Mouse (Mus musculus): ENCODE results near the gene Crot.
"Not testable (repeated sequence)": the region's sequence is repeated elsewhere in the genome, so short reads cannot be mapped to it uniquely, and the experiment has no call there.

The Crot gene

DNA sequence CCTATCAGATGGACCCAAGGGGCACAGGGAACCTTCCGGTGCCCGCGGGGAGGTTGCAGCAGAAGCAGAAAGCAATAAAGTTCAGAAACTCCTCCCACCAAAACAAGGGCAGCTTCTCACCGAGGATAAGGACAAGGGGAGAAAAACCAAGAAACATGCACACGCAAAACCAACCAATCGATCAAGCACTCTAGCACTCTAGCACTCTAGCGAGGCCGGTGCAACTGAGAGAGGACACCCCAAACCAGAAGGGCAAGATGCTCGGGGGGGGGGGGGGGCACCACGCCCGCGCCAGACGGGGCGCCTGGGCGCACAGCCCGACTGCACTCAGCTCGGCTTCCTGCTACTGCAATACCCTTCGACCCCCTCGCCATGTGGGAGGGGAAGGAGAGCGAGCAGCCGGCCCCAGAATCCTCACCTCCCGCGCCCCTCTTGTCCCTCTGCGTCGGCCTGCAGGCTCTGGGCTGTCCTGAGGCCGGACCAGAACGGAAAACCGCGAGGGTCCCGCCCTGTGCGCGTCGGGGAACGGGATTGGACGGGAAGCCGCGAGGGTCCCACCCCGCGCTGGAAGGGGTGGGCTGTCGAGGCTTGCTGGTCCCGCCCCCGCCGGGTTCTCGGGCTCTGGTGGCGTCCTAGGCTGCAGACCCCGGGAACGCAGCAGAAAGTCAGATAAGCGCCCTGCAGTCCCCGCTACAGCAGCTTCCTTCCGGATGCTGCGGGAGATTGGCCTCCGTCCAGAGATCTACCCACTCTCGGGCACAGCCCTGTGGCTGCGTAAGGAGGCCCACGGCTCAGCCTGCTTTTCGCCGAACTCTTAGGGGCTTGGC lies at the start of gene Crot:
Gene Crot, minus strand, starts transcription at position 639 of the 827 bp plus-strand sequence.
- peak; percentile 88 to 92 for DNase-seq

DNA sequence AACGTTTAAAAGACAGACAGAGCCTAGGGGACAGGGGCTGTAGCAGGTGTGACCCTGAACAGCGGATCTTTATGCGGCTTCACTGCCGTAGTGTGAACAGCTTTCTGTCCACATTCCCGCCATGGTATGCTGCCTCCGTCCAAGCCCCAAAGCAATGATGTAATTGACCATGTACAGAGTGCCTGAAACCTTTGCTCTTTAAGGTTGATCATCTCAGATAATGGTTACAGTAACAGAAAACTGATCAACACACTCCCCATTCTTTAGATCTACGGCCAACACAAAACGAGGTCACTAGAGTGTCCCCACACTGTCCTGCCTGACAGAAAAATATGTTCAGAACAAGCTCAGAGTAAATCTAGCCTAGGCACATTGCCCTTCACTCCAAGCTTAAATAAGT lies 48.8 kb upstream of the Crot start:
- DNase-seq, result no peak

DNA sequence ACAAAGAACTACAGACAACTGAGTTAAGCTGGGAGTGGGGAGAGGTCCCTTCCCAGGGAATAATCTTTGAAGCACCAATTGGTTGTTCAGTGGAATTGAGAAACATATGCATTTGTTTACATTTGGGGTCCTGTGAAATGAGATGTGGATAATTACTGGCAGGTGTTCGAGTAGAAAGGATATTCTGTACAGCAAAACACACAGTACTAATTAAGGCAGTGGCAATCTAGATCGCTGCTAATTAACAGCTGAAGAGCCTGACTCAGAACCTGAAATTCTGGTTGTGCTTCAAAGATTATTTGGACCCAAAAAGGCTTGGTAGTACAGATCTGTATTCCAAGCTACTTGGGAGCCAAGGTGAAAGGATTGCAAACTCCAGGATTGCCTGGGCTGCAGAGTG lies 47.7 kb upstream of the Crot start:
- no peak for DNase-seq

DNA sequence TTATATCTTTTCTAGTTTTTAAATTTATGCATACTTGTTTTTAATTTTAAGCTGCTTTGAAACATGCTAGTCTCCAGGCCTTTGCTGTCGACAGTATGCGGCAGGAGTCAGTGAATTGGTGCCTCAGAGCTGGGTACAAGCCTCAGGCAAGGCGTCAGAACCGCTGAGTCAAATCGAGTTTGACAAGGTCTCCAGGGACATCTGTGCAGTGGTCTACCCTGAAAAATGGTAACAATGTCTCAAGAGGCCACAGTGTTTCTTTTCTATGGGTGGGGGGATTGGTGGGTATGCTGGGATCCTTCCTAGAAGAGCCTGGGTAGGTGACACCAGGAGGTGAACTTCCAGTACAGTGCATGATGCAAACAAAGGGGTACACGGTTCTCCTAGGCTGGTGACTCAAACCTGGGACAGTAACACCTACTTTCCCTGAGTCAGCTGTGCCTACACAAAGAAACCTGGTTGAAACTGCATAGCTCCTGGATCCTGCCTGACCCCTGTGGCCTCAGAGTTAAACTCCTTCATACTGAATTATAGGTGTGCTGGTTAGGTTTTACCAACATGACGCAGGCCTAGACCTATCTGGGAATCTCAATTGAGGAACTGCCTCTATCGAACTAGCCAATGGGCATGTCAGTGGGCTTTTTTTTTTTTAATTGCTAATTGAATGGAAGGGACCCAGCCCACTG lies 46.6 kb upstream of the Crot start:
- DNase-seq, result no peak

DNA sequence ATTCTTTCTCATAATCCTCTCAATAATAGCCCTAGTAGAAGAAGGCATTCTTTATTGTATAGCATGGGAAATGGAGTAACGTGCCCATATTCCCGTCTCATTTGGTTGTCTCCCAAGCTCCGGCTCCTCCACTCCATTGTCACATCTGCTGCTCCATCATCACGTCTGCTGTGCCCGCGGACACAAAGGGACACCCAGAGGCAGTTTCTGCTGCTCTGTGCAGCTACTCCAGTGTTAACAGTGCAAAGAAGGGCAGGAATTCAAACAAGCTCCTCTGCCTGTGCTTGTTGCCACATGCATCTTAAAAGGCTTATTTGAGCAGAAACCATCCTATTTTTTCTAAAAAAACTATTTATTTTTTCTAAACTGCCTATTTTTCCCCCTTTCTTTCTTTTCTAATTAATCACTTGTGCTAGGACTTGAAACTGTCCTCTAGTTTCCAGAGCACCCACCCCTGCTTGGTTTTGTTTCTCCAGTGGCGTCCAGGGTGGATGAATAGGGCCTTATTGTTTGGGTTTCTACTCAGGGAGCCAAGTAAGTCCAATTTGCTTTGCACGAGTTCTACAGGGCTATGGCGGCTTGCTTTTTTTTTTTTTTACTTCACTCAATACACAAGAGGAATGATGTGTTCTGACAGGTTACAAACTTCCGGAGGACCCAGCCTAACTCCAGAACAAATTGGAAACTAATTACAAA lies 45.7 kb upstream of the Crot start:
- DNase-seq, result no peak

DNA sequence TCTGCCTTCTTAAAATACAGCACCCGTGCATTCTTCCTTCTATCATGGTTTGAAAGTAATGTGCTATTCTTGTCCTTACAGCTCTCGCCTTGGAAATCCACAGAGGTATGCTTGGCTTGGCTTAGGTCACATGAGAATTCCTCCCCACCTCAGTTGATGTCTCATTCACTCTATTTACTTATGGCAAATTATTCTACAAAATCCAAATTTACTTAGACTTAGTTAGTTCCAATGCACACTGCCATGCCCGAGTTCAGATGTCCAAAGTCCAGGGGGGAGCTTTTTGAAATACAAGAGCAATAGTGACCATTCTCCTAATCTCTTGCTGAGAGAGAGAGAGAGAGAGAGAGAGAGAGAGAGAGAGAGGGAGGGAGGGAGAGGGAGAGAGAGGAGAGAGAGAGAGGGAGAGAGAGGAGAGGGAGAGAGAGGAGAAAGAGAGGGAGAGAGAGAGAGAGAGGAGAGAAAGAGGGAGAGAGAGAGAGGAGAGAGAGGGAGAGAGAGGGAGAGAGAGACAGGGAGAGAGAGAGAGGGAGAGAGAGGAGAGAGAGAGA lies 43.6 kb upstream of the Crot start:
- DNase-seq, result no peak

DNA sequence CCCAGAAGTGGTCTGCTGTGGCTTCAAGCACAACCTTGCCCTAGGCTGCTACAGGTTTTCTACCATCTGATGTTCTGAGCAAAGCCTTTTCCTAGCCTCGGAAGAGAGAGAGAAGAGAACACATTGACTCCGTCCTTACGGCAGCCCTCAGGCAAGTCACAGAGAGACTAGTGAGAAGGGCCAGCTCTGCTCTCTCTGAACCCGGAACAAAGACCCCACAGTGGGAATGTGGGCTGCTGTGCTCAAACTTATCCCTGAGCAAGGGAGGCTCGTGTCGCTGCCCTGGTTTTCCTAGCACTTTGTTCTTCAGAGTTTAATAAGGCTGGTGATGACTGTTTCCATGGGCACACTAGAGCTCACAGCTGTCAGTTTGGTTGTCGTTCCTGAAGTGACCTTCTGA lies 42.9 kb upstream of the Crot start:
- DNase-seq, result no peak

DNA sequence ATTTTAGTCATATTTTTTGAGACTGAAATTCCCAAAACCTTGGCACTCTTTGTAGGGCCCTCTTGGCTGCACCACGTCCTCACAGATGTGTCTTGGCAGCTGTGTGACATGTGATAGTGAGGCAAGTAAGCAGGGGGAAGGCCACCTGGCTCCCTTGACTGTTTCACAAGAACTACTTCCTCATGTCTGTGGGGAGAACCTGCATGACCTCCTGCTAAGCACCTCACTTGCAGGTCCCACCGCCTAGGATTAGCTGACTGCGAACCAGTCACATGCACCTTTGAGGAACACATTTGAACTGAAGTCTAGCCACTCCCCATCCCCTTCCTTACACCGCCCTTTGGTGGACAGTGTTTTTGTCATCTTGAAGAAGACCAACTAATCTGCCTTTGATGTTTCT lies 40.2 kb upstream of the Crot start:
- DNase-seq, result peak; percentile 17 to 24

DNA sequence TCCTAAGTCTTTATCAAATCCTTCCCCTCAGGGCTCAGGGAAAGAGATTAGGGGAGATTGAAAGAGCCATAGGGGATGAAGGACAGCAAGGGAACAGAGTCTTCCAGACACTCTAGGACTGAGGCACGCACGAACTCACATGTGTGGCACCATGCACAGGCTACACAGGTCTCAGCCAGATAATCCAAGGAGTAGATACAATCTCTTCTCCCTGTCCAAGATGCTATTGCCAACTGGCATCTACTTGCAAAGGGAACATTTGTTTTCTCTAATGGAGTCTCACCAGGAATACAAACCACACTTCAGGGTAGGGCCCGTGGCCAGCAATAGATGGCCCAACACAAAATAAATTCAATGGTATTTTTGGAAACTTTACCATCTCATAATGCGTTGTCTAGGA lies 38.3 kb upstream of the Crot start:
- DNase-seq, result no peak

DNA sequence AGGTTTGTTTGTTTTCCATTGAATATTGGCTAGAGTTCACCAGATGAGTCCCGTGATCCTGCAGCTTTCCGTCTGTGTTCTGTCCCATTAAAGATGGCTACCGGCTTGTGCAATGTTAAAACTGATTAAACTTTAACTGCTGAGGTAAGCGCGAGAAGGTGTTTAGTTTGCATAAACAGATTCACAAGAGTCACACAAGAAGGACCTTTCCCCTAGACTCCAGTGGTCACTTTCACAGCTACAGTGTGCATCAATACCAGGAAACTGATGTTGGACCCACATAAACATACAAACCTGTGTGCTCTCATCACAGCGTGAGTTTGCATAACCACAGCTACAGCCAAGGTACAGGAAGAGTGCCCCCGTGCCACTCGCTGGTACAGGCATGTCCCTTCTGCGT lies 37.4 kb upstream of the Crot start:
- DNase-seq, result no peak

DNA sequence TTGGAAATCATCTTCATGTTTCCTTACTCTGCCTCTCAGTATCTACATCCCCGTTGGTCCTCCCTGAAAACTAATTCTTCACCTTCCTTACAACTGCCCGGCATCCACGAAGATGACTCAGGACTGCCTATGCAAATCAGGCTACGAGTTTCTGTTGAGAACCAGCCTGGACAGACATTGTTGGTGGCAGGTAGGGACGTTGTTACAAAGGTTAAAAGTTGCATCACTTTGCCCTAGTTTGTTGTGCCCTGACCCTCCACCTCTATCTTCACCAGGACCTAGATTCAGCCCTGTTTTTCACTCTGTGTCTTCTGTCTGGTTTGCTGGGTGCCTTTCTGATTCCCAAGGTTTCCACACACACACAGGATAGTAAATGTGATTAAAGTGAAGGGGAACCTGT lies 36.7 kb upstream of the Crot start:
- DNase-seq, result no peak

DNA sequence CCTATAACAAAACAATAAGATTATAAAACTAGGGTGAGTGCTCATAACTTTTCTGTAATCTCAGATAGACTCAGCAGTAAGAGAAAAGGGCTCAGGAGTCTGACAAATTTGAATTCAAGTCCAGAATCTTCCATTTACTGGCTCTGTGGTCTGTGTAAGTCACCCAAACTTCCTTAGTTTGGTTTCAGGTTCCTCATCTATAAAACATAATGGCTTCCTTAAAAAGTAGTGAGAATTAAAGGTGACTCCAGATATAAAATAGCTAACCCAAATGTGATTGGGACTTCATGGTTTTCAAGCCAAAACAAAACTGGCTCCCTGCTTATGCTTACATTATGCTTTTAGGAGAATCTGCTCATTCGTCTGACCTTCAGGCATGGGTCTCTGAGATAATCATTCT lies 35.5 kb upstream of the Crot start:
- no peak for DNase-seq

DNA sequence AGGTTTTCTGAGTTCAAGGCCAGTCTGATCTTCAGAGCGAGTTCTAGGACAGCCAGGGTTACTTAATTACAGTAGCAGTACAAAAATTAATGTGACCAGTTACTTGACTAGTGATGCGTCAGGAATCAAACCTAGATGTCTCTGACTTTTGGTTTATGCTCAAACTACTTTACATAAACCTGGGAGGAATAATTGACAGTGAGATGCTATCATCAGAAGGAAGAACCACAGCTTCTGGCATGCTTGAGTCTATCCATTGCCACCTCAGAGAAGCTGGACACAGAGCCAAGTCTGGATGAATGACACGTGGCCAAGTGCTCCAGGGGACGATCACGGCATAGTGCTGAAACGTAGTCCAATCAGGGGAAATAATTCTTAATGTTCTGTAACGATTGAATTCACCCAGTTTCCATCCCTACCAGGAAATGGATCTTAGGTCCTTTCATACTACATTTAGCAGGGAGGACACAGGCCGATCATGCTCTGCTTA lies 35.0 kb upstream of the Crot start:
- no peak for DNase-seq

DNA sequence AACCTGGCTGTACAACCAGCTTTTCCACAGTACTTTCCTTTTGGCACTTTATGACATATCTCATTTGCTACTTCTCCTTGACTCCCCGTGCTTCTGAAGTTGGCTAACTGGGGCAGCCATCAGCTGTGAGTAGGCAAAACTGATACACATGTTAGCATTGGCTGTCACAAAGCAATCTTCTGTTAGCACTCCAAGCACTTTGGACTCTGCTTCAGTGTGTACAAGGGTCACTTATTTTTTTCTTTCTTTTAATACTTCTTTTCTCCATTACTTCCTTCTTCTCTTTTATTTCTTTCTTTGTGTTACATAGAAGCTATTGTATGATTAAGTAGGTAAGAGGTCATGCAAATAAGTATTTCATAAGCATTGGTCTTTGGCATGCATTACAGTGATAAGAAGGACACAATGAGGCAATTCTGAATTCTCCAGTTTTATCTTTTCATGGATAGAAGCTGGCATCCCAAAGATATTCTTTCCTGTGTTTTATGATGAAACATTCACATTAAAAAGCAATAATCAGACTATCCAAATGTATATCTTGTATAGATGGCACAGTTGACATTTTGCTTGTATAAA lies 31.2 kb upstream of the Crot start:
- no peak for DNase-seq

DNA sequence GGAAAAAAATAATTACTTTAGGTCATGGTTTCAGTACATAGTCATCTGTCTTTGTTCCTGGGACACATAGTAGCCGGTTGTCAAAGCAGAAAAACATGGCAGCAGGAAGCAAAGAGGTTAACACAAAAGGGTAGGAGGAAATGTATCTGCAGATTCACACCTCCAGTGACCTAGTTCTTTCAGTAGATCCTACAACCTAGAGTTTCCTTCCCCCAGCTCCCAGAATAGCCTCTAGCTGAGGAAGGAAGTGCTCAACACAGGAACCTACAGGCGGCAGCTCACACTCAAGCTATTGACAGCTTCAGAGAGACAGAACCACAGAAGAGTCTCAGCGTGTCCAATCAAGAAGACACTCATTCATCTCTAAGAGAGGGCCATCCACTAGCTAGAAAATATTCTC lies 18.2 kb upstream of the Crot start:
- DNase-seq, result peak; percentile 19 to 47

DNA sequence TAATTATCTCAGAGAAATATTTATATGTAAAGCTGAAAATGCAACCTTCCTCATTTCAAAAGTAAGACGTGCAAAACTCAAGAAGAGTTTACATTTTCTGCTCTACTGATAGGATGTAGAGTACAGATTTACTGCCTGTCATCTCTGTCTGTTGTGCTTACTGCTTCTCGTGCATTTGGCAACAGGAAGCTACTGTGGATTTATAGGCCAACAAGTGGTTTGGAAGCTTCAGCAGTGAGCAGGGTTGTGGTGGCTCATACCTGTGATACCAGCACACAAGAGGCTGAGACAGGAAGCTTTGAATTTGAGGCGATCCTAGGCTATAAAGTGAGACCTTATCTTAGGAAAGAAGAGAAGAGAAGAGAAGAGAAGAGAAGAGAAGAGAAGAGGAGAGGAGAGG lies 17.6 kb upstream of the Crot start:
- peak in 1 of 2 experiments; percentile 36 for DNase-seq

DNA sequence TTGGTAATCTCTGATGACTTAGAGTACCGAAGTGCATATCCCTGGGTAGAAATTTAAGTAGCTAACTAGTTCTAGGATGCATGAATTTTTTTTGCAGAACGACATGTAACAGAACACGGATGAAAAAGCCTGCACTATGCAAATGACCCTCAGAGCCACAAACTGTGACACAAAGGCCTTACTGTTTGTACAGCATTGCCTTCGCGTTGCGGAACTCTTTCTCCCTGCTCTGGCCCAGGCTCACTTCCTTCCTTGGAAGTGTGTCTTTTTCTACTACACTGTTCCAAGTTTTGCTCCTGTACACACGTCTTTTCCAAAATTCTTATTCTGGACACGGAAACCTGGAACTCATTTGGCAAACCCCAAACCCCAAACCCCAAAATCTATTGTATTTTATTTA lies 14.2 kb upstream of the Crot start:
- no peak for DNase-seq

DNA sequence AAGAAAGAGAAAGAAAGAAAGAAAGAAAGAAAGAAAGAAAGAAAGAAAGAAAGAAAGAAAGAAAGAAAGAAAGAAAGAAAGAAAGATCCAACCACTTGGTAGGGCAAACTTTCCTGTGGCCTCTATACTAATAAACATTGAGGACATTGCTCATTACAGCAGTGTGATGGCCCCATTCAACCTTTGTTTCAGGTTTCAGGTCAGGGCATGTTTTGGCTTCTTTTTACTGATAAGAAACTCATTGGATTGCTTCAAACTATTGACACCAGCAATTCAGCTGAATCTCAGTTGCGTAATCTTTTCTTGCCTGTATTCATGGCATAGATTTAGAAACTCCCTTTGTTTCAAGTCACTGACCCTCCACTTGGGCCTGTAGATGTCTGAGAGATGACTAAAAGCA lies 13.0 kb upstream of the Crot start:
- no peak for DNase-seq

DNA sequence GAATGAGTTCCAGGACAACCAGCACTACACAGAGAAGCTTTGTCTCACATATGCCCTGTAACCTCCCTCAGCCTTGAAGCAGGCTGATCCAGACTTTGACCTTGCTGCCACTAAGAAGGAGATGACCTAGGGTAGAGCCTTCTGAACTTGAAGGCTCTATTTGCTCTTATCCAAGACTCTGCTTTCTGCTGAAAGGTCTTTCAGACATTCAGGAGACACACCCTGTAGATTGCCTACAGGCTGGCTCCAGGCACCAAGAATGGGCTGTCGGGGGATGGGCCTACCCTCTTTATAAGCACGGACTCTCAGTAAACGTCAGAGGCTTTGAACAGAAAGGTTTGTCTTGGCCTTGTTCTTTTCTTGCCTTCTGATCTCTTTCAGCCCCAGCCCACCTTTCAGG lies 9.5 kb upstream of the Crot start:
- DNase-seq, result not testable (repeated sequence)

DNA sequence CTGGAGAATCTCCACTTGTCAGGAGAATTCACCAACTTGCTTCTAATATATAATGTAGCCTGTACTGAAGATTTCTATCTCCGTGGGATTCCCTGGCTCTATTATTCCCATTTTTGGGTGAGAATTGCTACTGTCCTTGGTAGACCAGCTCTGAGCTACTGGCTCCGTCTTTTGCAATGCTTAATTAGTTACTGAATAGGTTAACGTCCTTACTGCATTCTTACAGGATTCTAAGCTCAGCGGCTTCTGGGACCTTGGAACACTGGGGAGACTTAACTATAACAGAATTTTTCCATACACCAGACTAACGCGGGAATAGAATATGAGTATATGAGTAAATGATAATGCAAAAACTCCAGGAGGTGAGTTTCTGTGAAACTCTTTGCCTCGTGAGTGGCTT lies 2.9 kb upstream of the Crot start:
- DNase-seq, result not testable (repeated sequence)

DNA sequence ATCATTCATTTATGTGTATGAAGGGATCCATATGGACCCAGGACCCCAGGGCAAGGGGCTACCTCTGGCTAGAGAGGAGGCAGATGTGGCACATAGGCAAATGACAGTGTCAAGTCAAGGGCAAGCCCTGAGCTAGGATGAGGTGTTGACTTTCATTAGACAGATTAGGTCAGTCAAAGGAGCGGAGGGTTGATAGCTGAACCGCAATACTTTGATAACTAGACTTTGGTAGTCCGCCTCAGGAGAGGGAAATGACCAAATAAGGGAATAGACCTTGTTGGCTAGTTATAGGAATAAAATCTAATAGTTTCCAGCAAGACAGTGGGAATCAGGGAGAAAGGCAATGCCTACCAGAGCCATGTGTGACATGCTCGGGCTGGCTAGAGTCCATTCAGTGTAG lies 2.0 kb upstream of the Crot start:
- no peak for DNase-seq

DNA sequence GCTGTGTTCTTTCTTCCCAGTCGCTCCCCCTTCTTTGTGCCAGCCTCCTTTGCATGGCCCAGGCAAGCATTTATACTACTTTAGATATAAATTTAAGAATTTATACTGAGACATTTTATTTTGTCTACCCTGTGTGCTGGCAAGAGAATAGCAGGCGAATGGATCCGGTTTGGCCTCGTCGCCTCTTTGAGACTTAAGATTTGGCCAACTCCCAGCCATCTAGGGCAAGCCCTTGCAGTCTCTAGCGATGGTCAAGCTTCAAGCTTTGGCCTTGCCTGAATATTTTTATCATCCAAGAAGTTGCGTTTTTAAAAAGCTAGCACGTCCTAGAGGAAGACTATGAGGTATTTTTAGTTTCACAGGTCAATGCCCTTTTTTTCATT lies 380 bp upstream of the Crot start:
- DNase-seq, result no peak

Measured in thymus, adult 18-20 months (tissue).